Mouse (Mus musculus): ENCODE results near the gene Gna12.

Gna12 gene

GRCm38 (mm10) chr5:140796051-140796450, 34.2 kb downstream of the Gna12 start:
- no peak for DNase-seq (ENCODE audit: low read depth, low spot score)

- no peak for DNase-seq (ENCODE audit: low read depth, low spot score)
Observed at GRCm38 (mm10) chr5:140795176-140795575, 35.1 kb downstream of the Gna12 start.

GRCm38 (mm10) chr5:140794753-140795152, 35.5 kb downstream of the Gna12 start:
- DNase-seq (ENCODE audit: low read depth, low spot score) = no peak

GRCm38 (mm10) chr5:140792233-140792632, 38.0 kb downstream of the Gna12 start:
- DNase-seq (ENCODE audit: low read depth, low spot score) = no peak

GRCm38 (mm10) chr5:140790937-140791877, 39.0 kb downstream of the Gna12 start:
- no peak for DNase-seq (ENCODE audit: low read depth, low spot score)

- DNase-seq (ENCODE audit: low read depth, low spot score) = no peak
Observed at GRCm38 (mm10) chr5:140790392-140790791, 39.8 kb downstream of the Gna12 start.

GRCm38 (mm10) chr5:140789561-140789960, 40.7 kb downstream of the Gna12 start:
- no peak for DNase-seq (ENCODE audit: low read depth, low spot score)

- no peak for DNase-seq (ENCODE audit: low read depth, low spot score)
Observed at GRCm38 (mm10) chr5:140785240-140785872, 44.9 kb downstream of the Gna12 start.

- no peak for DNase-seq (ENCODE audit: low read depth, low spot score)
Observed at GRCm38 (mm10) chr5:140784288-140784687, 45.9 kb downstream of the Gna12 start.

GRCm38 (mm10) chr5:140783577-140783976, 46.7 kb downstream of the Gna12 start:
- DNase-seq (ENCODE audit: low read depth, low spot score) = no peak

- DNase-seq (ENCODE audit: low read depth, low spot score) = no peak
Observed at GRCm38 (mm10) chr5:140781886-140782572, 48.2 kb downstream of the Gna12 start.

GRCm38 (mm10) chr5:140781122-140781521, 49.1 kb downstream of the Gna12 start:
- DNase-seq (ENCODE audit: low read depth, low spot score) = no peak

GRCm38 (mm10) chr5:140776968-140777367, 53.3 kb downstream of the Gna12 start:
- no peak for DNase-seq (ENCODE audit: low read depth, low spot score)

GRCm38 (mm10) chr5:140775111-140775510, 55.1 kb downstream of the Gna12 start:
- no peak for DNase-seq (ENCODE audit: low read depth, low spot score)

GRCm38 (mm10) chr5:140772158-140772557, 58.1 kb downstream of the Gna12 start:
- no peak for DNase-seq (ENCODE audit: low read depth, low spot score)

- DNase-seq (ENCODE audit: low read depth, low spot score) = no peak
Observed at GRCm38 (mm10) chr5:140771612-140772011, 58.6 kb downstream of the Gna12 start.

GRCm38 (mm10) chr5:140768333-140768732, 61.9 kb downstream of the Gna12 start:
- no peak for DNase-seq (ENCODE audit: low read depth, low spot score)

GRCm38 (mm10) chr5:140767704-140768141, 62.5 kb downstream of the Gna12 start:
- DNase-seq (ENCODE audit: low read depth, low spot score) = peak; percentile 18

- no peak for DNase-seq (ENCODE audit: low read depth, low spot score)
Observed at GRCm38 (mm10) chr5:140766566-140766965, 63.7 kb downstream of the Gna12 start.

- no peak for DNase-seq (ENCODE audit: low read depth, low spot score)
Observed at GRCm38 (mm10) chr5:140764921-140765613, 65.2 kb downstream of the Gna12 start.

- DNase-seq (ENCODE audit: low read depth, low spot score) = no peak
Observed at GRCm38 (mm10) chr5:140762540-140762939, 67.7 kb downstream of the Gna12 start.

- no peak for DNase-seq (ENCODE audit: low read depth, low spot score)
Observed at GRCm38 (mm10) chr5:140758864-140759263, 71.4 kb downstream of the Gna12 start.

All from forelimb bud, embryonic 11.5 days (tissue).